Mouse (Mus musculus) stomach, embryonic 16.5 days (tissue): ENCODE measurements around the gene Olfr18. TPM values are rescaled to one million over a fixed set of nuclear protein-coding genes. Genes with fewer than 3 reads are reported as not detected.

ENCODE experiments used
- ATAC-seq: fragments of 200-750 bp; cut with Nextera tagmentation; 2 replicates; pipeline ENCODE4 v1.8.0; 2017; ENCODE audit warnings: moderate number of reproducible peaks, moderate TSS enrichment; ENCODE audit not compliant: insufficient read depth, low FRiP score
- H3K27ac ChIP-seq: fragments of 300-500 bp; sonication (generic); 2 replicates; pipeline ENCODE4 v1.5.1; 2014; ENCODE audit warnings: low read length
- H3K27me3 ChIP-seq: fragments of 300-500 bp; sonication (generic); 2 replicates; pipeline ENCODE4 v1.6.1; 2014; ENCODE audit warnings: low read length, control low read depth, mixed read lengths; ENCODE audit not compliant: control insufficient read depth, insufficient read depth
- H3K36me3 ChIP-seq: fragments of 300-500 bp; sonication (generic); 2 replicates; pipeline ENCODE4 v1.6.1; 2014; ENCODE audit warnings: low read length; ENCODE audit not compliant: control insufficient read depth, insufficient read depth
- H3K4me1 ChIP-seq: fragments of 300-500 bp; sonication (generic); 2 replicates; pipeline ENCODE4 v1.6.1; 2014; ENCODE audit warnings: low read length, control low read depth, mixed read lengths; ENCODE audit not compliant: control insufficient read depth, insufficient read depth
- H3K4me2 ChIP-seq: fragments of 300-500 bp; sonication (generic); 2 replicates; pipeline ENCODE4 v1.6.1; 2014; ENCODE audit warnings: low read depth, low read length, mixed read lengths
- H3K4me3 ChIP-seq: fragments of 300-500 bp; sonication (generic); replicated peaks from 2 replicates; pipeline ENCODE4 v1.5.1; 2014; ENCODE audit warnings: mild to moderate bottlenecking, low read length
- H3K9ac ChIP-seq: fragments of 300-500 bp; sonication (generic); 2 replicates; pipeline ENCODE4 v1.6.1; 2014; ENCODE audit warnings: low read length
- H3K9me3 ChIP-seq: fragments of 300-500 bp; sonication (generic); replicated peaks from 2 replicates; pipeline ENCODE4 v1.6.1; 2016; ENCODE audit warnings: low read length, control low read depth; ENCODE audit not compliant: control insufficient read depth
- WGBS: fragments of 180-500 bp; shearing (Covaris S2); extraction: QIAGEN DNeasy Blood & Tissue Kit; methylation state at CpG from one replicate; pipeline ENCODE4 v1.1.7; 2014; 5-methylcytosine and 5-hydroxymethylcytosine counted together
- polyA plus RNA-seq: library from polyadenylated mRNA; unstranded; fragments of >200 nt; fragmentation: Nextera tagmentation; extraction: Ambion mirVana; gene quantifications from 2 replicates; pipeline ENCODE4 v1.2.1, GENCODE M21; 2015

Gene Olfr18
- polyA plus RNA-seq, 1 experiment from 2014 or later = not detected

DNA sequence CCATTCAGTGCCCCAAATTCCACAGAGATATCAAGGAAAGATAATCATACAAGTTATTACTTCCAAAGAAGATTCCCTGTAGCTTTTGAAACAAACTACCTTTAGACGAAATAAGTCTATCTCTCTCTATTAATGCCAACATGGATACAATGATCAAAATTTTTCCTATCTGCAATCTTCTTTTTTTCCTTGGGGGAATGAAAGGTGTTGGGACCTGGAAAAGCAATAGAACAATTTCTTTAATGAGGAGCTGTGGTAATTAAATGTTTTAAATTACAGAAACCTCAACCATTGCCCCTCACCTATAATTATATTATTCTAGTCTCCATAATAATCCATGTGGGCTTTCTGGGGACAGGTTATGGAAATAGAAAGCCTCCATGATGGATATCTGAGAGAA, 53.8 kb downstream of the Olfr18 start, which contains the start of gene Olfr39:
Gene Olfr39 (plus strand): TSS at position 301 of the 400 bp plus-strand sequence.
- H3K27me3 ChIP-seq = no peaks in the 10 kb centered on the region
- H3K36me3 ChIP-seq = no peaks in the 10 kb centered on the region
- H3K9ac ChIP-seq = no peak within 1 kb of the TSS
- no peak for ATAC-seq
- H3K27ac ChIP-seq = no peak within 1 kb of the TSS
- 78% methylated on average over 1 of the region's 1 CpGs for WGBS
- no peaks in the 10 kb centered on the region for H3K9me3 ChIP-seq
- H3K4me3 ChIP-seq = no peak within 1 kb of the TSS
- no peak within 1 kb of the TSS for H3K4me2 ChIP-seq
- no peaks in the 10 kb centered on the region for H3K4me1 ChIP-seq

Other genes with a start within 250 kb of the Olfr18 start
- gene Olfr868, start 237.5 kb downstream of the Olfr18 start, polyA plus RNA-seq = not detected in 2 replicates
- gene Olfr869, start 207.1 kb downstream of the Olfr18 start, polyA plus RNA-seq = not detected in 2 replicates
- not detected in 2 replicates for gene Olfr870, start 162.0 kb downstream of the Olfr18 start, polyA plus RNA-seq
- not detected in 2 replicates for gene Olfr871, start 123.9 kb downstream of the Olfr18 start, polyA plus RNA-seq
- not detected in 2 replicates for gene Olfr872, start 99.0 kb downstream of the Olfr18 start, polyA plus RNA-seq
- gene Olfr39, start 53.7 kb downstream of the Olfr18 start, polyA plus RNA-seq = not detected in 2 replicates
- gene Olfr873, start 37.6 kb downstream of the Olfr18 start, polyA plus RNA-seq = not detected in 2 replicates
- 26.0 and 33.0 TPM in 2 replicates for gene Zfp560, start 49.1 kb upstream of the Olfr18 start, polyA plus RNA-seq
- 15.4 and 18.7 TPM in 2 replicates for gene Zfp26, start 124.1 kb upstream of the Olfr18 start, polyA plus RNA-seq
- 18.6 and 18.8 TPM in 2 replicates for gene Zfp426, start 156.7 kb upstream of the Olfr18 start, polyA plus RNA-seq
- gene Zfp266, start 185.3 kb upstream of the Olfr18 start, polyA plus RNA-seq = 86.8 and 88.6 TPM in 2 replicates
- gene Zfp846, start 245.2 kb upstream of the Olfr18 start, polyA plus RNA-seq = 15.6 and 16.9 TPM in 2 replicates